Mouse (Mus musculus): ENCODE measurements around the gene Acox2. TPM values are rescaled to one million over a fixed set of nuclear protein-coding genes. Genes with fewer than 3 reads are reported as not detected.

The Acox2 gene
- polyA plus RNA-seq, 1 experiment: not detected

DNA sequence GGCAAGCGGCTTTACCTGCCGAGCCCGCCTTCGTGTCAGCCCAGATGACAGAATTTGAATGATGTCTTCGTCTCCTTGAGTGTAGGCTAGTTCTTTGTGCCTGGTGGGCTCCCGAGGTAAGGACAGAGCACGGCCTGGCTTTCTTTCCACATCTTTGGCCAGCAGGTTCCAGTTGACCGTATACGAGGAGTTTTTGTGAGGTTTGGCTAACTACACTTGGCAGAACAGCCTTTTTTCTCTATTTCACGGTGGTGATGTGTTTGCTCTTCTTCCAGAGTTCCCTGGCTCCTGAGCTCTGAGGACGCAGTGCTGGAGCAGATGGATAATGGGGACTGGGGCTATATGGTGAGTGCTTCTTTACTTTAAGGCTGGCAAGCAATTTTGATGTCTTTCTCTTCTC, 39.3 kb downstream of the Acox2 start:
- H3K27me3 ChIP-seq (ENCODE audit: control insufficient read depth): peaks cover 4% of the 10 kb centered on the region
- TF ChIP-seq TAL1 (IDR thresholded peaks at IDR 0.05; ENCODE audit: low read length): no peak
- no peak overlapping the region for H3K4me3 ChIP-seq (replicated peaks)
- H3K9me3 ChIP-seq (ENCODE audit: control insufficient read depth, low read length): no peaks in the 10 kb centered on the region
- peaks cover 44% of the 10 kb centered on the region for H3K4me1 ChIP-seq (ENCODE audit: control insufficient read depth)
- H3K36me3 ChIP-seq (ENCODE audit: control insufficient read depth): peaks cover 8% of the 10 kb centered on the region

GRCm38 (mm10) chr14:8218730-8219380, 40.3 kb downstream of the Acox2 start:
- no peak for TF ChIP-seq TAL1 (IDR thresholded peaks at IDR 0.05; ENCODE audit: low read length)
- TF ChIP-seq GATA1 (IDR thresholded peaks at IDR 0.05; ENCODE audit: low read length): no peak
- H3K4me3 ChIP-seq (replicated peaks): no peak overlapping the region
- H3K36me3 ChIP-seq (ENCODE audit: control insufficient read depth): peaks cover 8% of the 10 kb centered on the region
- peaks cover 40% of the 10 kb centered on the region for H3K4me1 ChIP-seq (ENCODE audit: control insufficient read depth)
- no peaks in the 10 kb centered on the region for H3K9me3 ChIP-seq (ENCODE audit: control insufficient read depth, low read length)
- peaks cover 4% of the 10 kb centered on the region for H3K27me3 ChIP-seq (ENCODE audit: control insufficient read depth)

- peaks cover 38% of the 10 kb centered on the region for H3K4me1 ChIP-seq (ENCODE audit: control insufficient read depth)
- peaks cover 4% of the 10 kb centered on the region for H3K27me3 ChIP-seq (ENCODE audit: control insufficient read depth)
- no peak for TF ChIP-seq GATA1 (IDR thresholded peaks at IDR 0.05; ENCODE audit: low read length)
- TF ChIP-seq TAL1 (IDR thresholded peaks at IDR 0.05; ENCODE audit: low read length): no peak
Observed at GRCm38 (mm10) chr14:8218238-8218637, 40.9 kb downstream of the Acox2 start.

GRCm38 (mm10) chr14:8216100-8216499, 43.1 kb downstream of the Acox2 start:
- H3K4me3 ChIP-seq (replicated peaks): no peak overlapping the region
- no peaks in the 10 kb centered on the region for H3K9me3 ChIP-seq (ENCODE audit: control insufficient read depth, low read length)
- no peak for TF ChIP-seq TAL1 (IDR thresholded peaks at IDR 0.05; ENCODE audit: low read length)
- no peak for TF ChIP-seq GATA1 (IDR thresholded peaks at IDR 0.05; ENCODE audit: low read length)
- peaks cover 4% of the 10 kb centered on the region for H3K27me3 ChIP-seq (ENCODE audit: control insufficient read depth)
- H3K4me1 ChIP-seq (ENCODE audit: control insufficient read depth): peaks cover 33% of the 10 kb centered on the region
- H3K36me3 ChIP-seq (ENCODE audit: control insufficient read depth): no peaks in the 10 kb centered on the region

More at GRCm38 (mm10) chr14:8218238-8218637, 40.9 kb downstream of the Acox2 start:
- peaks cover 8% of the 10 kb centered on the region for H3K36me3 ChIP-seq (ENCODE audit: control insufficient read depth)
- H3K9me3 ChIP-seq (ENCODE audit: control insufficient read depth, low read length): no peaks in the 10 kb centered on the region
- no peak overlapping the region for H3K4me3 ChIP-seq (replicated peaks)

DNA sequence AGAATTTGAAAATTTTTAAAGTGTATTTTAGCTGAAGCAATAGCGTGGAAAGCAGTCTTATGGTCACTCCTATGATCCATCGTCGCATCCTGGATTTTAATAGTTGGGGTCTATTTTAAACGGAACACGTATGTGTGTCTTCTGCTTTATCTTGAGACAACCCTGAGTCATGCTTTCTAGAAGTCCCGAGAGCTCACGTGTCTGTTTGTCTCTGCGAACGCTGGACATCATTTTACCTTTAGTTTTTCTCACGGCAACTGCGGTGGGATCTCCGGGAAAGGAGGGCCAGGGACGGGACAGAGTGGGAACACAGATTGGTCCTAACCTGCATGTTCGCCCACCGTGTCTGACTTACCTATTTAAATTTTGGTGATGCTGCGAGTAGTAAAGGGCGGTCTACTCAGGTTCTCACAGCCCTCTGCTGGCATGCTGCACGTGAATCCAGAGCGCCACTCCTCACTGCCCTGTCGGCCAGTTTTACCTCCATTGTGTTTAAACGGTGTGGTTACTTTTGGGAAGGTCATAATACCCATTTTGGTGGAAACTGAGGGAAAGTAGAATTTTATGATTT, 43.9 kb downstream of the Acox2 start:
- TF ChIP-seq TAL1 (IDR thresholded peaks at IDR 0.05; ENCODE audit: low read length) (no peak), GATA1 (IDR thresholded peaks at IDR 0.05; ENCODE audit: low read length) (no peak)
- Histone ChIP-seq H3K27me3 (ENCODE audit: control insufficient read depth) (peaks cover 4% of the 10 kb centered on the region), H3K4me3 (replicated peaks) (peak overlapping the region; percentile 86), H3K9me3 (ENCODE audit: control insufficient read depth, low read length) (no peaks in the 10 kb centered on the region), H3K4me1 (ENCODE audit: control insufficient read depth) (peaks cover 25% of the 10 kb centered on the region), H3K36me3 (ENCODE audit: control insufficient read depth) (no peaks in the 10 kb centered on the region)

- Histone ChIP-seq H3K4me1 (ENCODE audit: control insufficient read depth) (peaks cover 25% of the 10 kb centered on the region), H3K9me3 (ENCODE audit: control insufficient read depth, low read length) (no peaks in the 10 kb centered on the region), H3K27me3 (ENCODE audit: control insufficient read depth) (peaks cover 4% of the 10 kb centered on the region), H3K4me3 (replicated peaks) (peak overlapping the region; percentile 86), H3K36me3 (ENCODE audit: control insufficient read depth) (no peaks in the 10 kb centered on the region)
- no peak for TF ChIP-seq GATA1 (IDR thresholded peaks at IDR 0.05; ENCODE audit: low read length)
- TF ChIP-seq TAL1 (IDR thresholded peaks at IDR 0.05; ENCODE audit: low read length): no peak
Observed at GRCm38 (mm10) chr14:8214299-8215207, 44.6 kb downstream of the Acox2 start.

GRCm38 (mm10) chr14:8213803-8214224, 45.3 kb downstream of the Acox2 start, which contains the start of gene Kctd6:
TSS of gene Kctd6 (plus strand) at chr14:8214140.
- no peaks in the 10 kb centered on the region for H3K9me3 ChIP-seq (ENCODE audit: control insufficient read depth, low read length)
- TF ChIP-seq GATA1 (IDR thresholded peaks at IDR 0.05; ENCODE audit: low read length) (no peak), TAL1 (IDR thresholded peaks at IDR 0.05; ENCODE audit: low read length) (no peak)
- H3K4me1 ChIP-seq (ENCODE audit: control insufficient read depth): peaks cover 25% of the 10 kb centered on the region
- H3K27me3 ChIP-seq (ENCODE audit: control insufficient read depth): peaks cover 4% of the 10 kb centered on the region
- H3K4me3 ChIP-seq (replicated peaks): peak within 1 kb of the TSS; percentile 86
- H3K36me3 ChIP-seq (ENCODE audit: control insufficient read depth): no peaks in the 10 kb centered on the region

DNA sequence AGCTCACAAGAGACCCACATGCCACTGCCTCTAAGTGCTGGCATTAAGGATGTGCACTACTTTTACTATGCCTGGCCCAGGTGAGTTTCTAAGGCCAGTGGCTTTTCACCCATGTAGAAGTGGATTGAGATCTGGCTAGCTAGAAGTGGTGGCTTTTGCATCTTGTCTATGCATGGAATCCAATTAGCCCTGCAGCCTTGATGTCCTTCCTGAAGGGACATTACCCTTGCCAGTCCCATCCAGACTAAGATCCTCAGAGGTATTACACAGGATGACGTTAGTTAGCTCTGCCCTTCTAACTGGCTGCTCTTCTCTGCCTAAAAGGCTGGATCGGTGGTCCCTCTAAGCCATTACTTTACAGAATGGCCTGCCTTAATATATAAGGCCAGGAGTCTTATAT, 46.2 kb downstream of the Acox2 start:
- peaks cover 25% of the 10 kb centered on the region for H3K4me1 ChIP-seq (ENCODE audit: control insufficient read depth)
- H3K9me3 ChIP-seq (ENCODE audit: control insufficient read depth, low read length): no peaks in the 10 kb centered on the region
- no peaks in the 10 kb centered on the region for H3K36me3 ChIP-seq (ENCODE audit: control insufficient read depth)
- TF ChIP-seq GATA1 (IDR thresholded peaks at IDR 0.05; ENCODE audit: low read length) (no peak), TAL1 (IDR thresholded peaks at IDR 0.05; ENCODE audit: low read length) (no peak)
- no peak overlapping the region for H3K4me3 ChIP-seq (replicated peaks)
- H3K27me3 ChIP-seq (ENCODE audit: control insufficient read depth): peaks cover 4% of the 10 kb centered on the region

DNA sequence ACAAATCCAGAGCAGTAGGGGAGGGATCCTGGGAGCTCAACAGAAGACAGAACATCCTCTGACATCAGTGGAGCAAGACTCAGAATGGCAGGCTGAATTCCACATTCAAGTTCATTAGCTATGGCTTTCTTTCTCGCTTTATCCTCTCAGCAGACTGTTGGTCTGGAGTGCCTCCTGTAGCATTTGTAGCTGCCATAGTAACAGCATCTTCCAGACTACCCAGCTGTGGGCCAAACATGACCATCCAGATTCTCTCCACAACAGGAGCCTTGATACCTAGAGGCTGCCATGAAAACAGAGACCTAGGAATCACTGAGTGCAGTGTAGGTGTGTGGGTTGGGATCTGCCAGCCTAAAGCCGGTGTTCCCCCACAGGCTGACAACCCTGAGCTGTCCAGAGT, 49.3 kb downstream of the Acox2 start:
- no peaks in the 10 kb centered on the region for H3K36me3 ChIP-seq (ENCODE audit: control insufficient read depth)
- H3K4me3 ChIP-seq (replicated peaks): no peak overlapping the region
- no peaks in the 10 kb centered on the region for H3K9me3 ChIP-seq (ENCODE audit: control insufficient read depth, low read length)
- TF ChIP-seq TAL1 (IDR thresholded peaks at IDR 0.05; ENCODE audit: low read length) (no peak), GATA1 (IDR thresholded peaks at IDR 0.05; ENCODE audit: low read length) (no peak)
- peaks cover 3% of the 10 kb centered on the region; the same call in 1 of the 2 replicates for H3K27me3 ChIP-seq (ENCODE audit: control insufficient read depth)
- peaks cover 12% of the 10 kb centered on the region for H3K4me1 ChIP-seq (ENCODE audit: control insufficient read depth)
